Mouse (Mus musculus) neural tube, embryonic 12.5 days (tissue): ENCODE results near the gene Tbc1d4. TPM values are rescaled to one million over a fixed set of nuclear protein-coding genes. Genes with fewer than 3 reads are reported as not detected.

ENCODE experiments used
- ATAC-seq: fragments of 200-750 bp; cut with Nextera tagmentation; 2 replicates; pipeline ENCODE4 v1.8.0; 2017; ENCODE audit warnings: low read depth, mild to moderate bottlenecking, moderate TSS enrichment, moderate library complexity; ENCODE audit not compliant: low FRiP score
- H3K27ac ChIP-seq: fragments of 300-500 bp; sonication (generic); 2 replicates; pipeline ENCODE4 v1.5.1; 2016
- H3K27me3 ChIP-seq: fragments of 300-500 bp; sonication (generic); replicated peaks from 2 replicates; pipeline ENCODE4 v1.6.1; 2016; ENCODE audit warnings: mild to moderate bottlenecking
- H3K36me3 ChIP-seq: fragments of 300-500 bp; sonication (generic); 2 replicates; pipeline ENCODE4 v1.6.1; 2016; ENCODE audit warnings: mild to moderate bottlenecking
- H3K4me1 ChIP-seq: fragments of 300-500 bp; sonication (generic); 2 replicates; pipeline ENCODE4 v1.6.1; 2016
- H3K4me2 ChIP-seq: fragments of 300-500 bp; sonication (generic); replicated peaks from 2 replicates; pipeline ENCODE4 v1.6.1; 2016; ENCODE audit warnings: mild to moderate bottlenecking
- H3K4me3 ChIP-seq: fragments of 300-500 bp; sonication (generic); 2 replicates; pipeline ENCODE4 v1.5.1; 2016
- H3K9ac ChIP-seq: fragments of 300-500 bp; sonication (generic); 2 replicates; pipeline ENCODE4 v1.6.1; 2016; ENCODE audit warnings: mild to moderate bottlenecking
- H3K9me3 ChIP-seq: fragments of 300-500 bp; sonication (generic); 2 replicates; pipeline ENCODE4 v1.6.1; 2016; ENCODE audit warnings: mild to moderate bottlenecking
- WGBS: fragments of 180-500 bp; shearing (Covaris S2); methylation state at CpG from one replicate; pipeline ENCODE4 v1.1.7; 2016; 5-methylcytosine and 5-hydroxymethylcytosine counted together
- polyA plus RNA-seq: library from polyadenylated mRNA; unstranded; fragments of >200 nt; fragmentation: Nextera tagmentation; extraction: Ambion mirVana; gene quantifications from 2 replicates; pipeline ENCODE4 v1.2.1, GENCODE M21; 2016

Tbc1d4 gene
- polyA plus RNA-seq, 1 experiment from 2014 or later: 5.8 TPM

DNA sequence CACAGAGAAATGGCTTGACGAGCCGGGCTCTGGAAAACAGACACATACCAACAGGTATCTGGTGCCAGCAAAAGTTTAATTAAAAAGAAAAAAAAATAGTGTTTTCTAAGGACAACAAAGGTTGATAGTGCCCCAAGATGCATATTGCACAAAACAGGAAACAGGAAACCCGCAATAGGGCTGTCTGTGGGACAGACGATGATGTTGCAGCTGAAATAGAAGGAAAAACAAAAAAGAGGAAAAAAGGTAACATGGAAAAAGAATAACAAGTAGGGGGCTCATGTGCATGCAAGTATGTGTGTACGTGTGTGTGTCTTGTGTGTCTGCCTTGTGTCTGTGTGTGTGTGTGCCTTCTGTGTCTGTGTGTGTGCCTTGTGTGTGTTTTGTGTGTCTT lies 131.2 kb downstream of the Tbc1d4 start:
- Histone ChIP-seq H3K9me3 (no peaks in the 10 kb centered on the region), H3K4me3 (no peak overlapping the region), H3K27me3 (no peaks in the 10 kb centered on the region), H3K4me2 (no peak overlapping the region), H3K9ac (no peak overlapping the region), H3K4me1 (no peaks in the 10 kb centered on the region), H3K27ac (no peak overlapping the region), H3K36me3 (no peaks in the 10 kb centered on the region)
- 73% methylated on average over 5 of the region's 5 CpGs for WGBS
- ATAC-seq: no peak

GRCm38 (mm10) chr14:101477081-101477826 lies 131.7 kb downstream of the Tbc1d4 start:
- H3K9me3 ChIP-seq: no peaks in the 10 kb centered on the region
- H3K27ac ChIP-seq: no peak overlapping the region
- H3K4me3 ChIP-seq: no peak overlapping the region
- no peak overlapping the region for H3K4me2 ChIP-seq
- H3K4me1 ChIP-seq: no peaks in the 10 kb centered on the region
- ATAC-seq: no peak
- H3K9ac ChIP-seq: no peak overlapping the region
- no peaks in the 10 kb centered on the region for H3K36me3 ChIP-seq
- 65% methylated on average over 20 of the region's 20 CpGs for WGBS
- no peaks in the 10 kb centered on the region for H3K27me3 ChIP-seq

DNA sequence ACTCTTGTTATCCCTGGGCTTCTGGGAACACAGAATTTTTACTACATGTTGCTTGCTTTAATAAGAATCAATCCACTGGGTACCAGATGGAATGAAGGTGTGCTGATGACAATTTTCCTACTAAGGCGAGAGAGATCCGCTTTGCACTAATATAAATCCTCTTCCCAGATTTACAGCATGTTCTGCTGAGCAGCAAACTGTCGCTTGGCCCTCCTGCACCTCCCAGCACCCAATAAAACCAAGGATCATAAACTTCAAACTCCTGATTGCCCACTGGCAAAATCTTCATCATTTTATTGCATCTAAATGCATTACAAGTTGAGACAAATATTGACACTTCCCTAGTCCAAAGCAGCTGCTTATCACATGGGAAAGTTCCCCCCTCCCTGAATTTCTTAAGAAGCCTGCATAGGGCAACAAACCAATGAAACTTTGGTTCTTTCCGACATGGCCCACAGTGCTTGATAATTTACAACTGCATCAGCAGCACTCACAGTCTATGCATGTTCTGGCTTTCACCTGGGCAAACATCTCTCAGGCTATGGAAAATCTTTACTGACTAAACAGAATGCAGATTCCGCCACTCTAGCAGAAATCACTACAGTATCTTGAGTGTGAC lies 139.4 kb downstream of the Tbc1d4 start:
- no peak for ATAC-seq
- no peaks in the 10 kb centered on the region for H3K9me3 ChIP-seq
- WGBS: 64% methylated on average over 5 of the region's 5 CpGs

GRCm38 (mm10) chr14:101468143-101468542 lies 140.8 kb downstream of the Tbc1d4 start:
- no peaks in the 10 kb centered on the region for H3K9me3 ChIP-seq
- WGBS: 92% methylated on average over 4 of the region's 4 CpGs
- ATAC-seq: no peak
- no peak overlapping the region for H3K9ac ChIP-seq
- H3K36me3 ChIP-seq: no peaks in the 10 kb centered on the region
- H3K4me1 ChIP-seq: no peaks in the 10 kb centered on the region
- no peak overlapping the region for H3K4me2 ChIP-seq
- no peak overlapping the region for H3K4me3 ChIP-seq
- H3K27ac ChIP-seq: no peak overlapping the region
- H3K27me3 ChIP-seq: no peaks in the 10 kb centered on the region

More for the DNA sequence above, 139.4 kb downstream of the Tbc1d4 start:
- Histone ChIP-seq H3K27ac (no peak overlapping the region), H3K9ac (no peak overlapping the region), H3K36me3 (no peaks in the 10 kb centered on the region), H3K4me2 (no peak overlapping the region), H3K4me3 (no peak overlapping the region), H3K27me3 (no peaks in the 10 kb centered on the region), H3K4me1 (no peaks in the 10 kb centered on the region)

DNA sequence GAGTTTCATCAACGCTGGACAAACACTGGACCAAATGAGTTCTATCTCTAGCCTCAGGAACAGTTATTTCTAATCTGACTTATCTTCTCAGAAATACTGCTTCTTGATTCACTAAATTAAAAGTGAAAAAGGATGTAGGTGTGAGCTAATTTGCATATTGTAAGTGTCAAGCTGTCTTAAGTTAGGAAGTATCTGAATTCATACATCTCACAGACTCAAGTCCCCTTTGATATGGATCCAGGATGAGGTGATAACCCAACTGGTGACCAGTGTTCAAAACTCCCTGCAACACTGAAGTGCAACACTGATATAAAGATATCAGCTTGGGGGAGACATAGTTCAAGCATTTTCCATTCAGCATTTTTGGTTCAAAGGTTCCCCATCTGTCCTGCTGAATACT lies 141.5 kb downstream of the Tbc1d4 start:
- Histone ChIP-seq H3K9me3 (no peaks in the 10 kb centered on the region), H3K4me2 (no peak overlapping the region), H3K4me1 (no peaks in the 10 kb centered on the region), H3K9ac (no peak overlapping the region), H3K27me3 (no peaks in the 10 kb centered on the region), H3K36me3 (no peaks in the 10 kb centered on the region), H3K4me3 (no peak overlapping the region), H3K27ac (no peak overlapping the region)
- ATAC-seq: no peak
- WGBS: 98% methylated on average over 1 of the region's 1 CpGs

GRCm38 (mm10) chr14:101466521-101466920 lies 142.5 kb downstream of the Tbc1d4 start:
- no peak overlapping the region for H3K27ac ChIP-seq
- ATAC-seq: no peak
- no peak overlapping the region for H3K9ac ChIP-seq
- H3K4me1 ChIP-seq: no peaks in the 10 kb centered on the region
- H3K4me2 ChIP-seq: no peak overlapping the region
- no peak overlapping the region for H3K4me3 ChIP-seq
- H3K36me3 ChIP-seq: no peaks in the 10 kb centered on the region
- no peaks in the 10 kb centered on the region for H3K9me3 ChIP-seq
- WGBS: 92% methylated on average over 11 of the region's 11 CpGs
- H3K27me3 ChIP-seq: no peaks in the 10 kb centered on the region

- Histone ChIP-seq H3K4me1 (no peaks in the 10 kb centered on the region), H3K27me3 (no peaks in the 10 kb centered on the region), H3K36me3 (no peaks in the 10 kb centered on the region), H3K9me3 (no peaks in the 10 kb centered on the region), H3K27ac (no peak overlapping the region), H3K4me2 (no peak overlapping the region), H3K4me3 (no peak overlapping the region), H3K9ac (no peak overlapping the region)
- WGBS: 93% methylated on average over 3 of the region's 3 CpGs
- ATAC-seq: no peak
Measured at GRCm38 (mm10) chr14:101465893-101466292, 143.1 kb downstream of the Tbc1d4 start.

GRCm38 (mm10) chr14:101460768-101461167 lies 148.2 kb downstream of the Tbc1d4 start:
- Histone ChIP-seq H3K27me3 (no peaks in the 10 kb centered on the region), H3K36me3 (no peaks in the 10 kb centered on the region), H3K9me3 (no peaks in the 10 kb centered on the region), H3K4me2 (no peak overlapping the region), H3K27ac (no peak overlapping the region), H3K4me3 (no peak overlapping the region), H3K4me1 (no peaks in the 10 kb centered on the region), H3K9ac (no peak overlapping the region)
- ATAC-seq: 0 out of 2 replicates have a peak, but pooled peaks have one; percentile 29
- WGBS: 25% methylated on average over 6 of the region's 6 CpGs

- Histone ChIP-seq H3K4me2 (no peak overlapping the region), H3K4me1 (no peaks in the 10 kb centered on the region), H3K4me3 (no peak overlapping the region), H3K27ac (no peak overlapping the region), H3K9me3 (no peaks in the 10 kb centered on the region), H3K36me3 (no peaks in the 10 kb centered on the region), H3K27me3 (no peaks in the 10 kb centered on the region), H3K9ac (no peak overlapping the region)
- 86% methylated on average over 6 of the region's 6 CpGs for WGBS
- ATAC-seq: no peak
Measured at GRCm38 (mm10) chr14:101452915-101453314, 156.1 kb downstream of the Tbc1d4 start.

DNA sequence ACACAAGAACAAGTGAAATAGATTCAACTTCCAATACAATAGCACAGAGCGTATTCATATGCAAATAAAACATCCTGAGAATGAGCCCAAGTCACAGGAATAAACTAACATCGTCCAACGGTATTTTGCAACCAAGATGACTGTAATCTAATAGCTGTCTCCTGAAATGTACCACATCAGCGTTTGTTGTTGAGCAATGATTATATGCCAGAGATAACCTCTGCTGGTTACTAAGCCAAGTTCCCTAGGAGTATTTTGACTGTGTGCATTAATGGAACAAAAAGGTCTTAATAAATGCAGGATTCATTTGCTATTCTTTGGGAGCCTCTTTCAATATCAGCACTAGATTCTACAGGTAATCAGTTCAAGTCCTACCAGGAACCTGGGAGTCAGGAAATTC lies 161.1 kb downstream of the Tbc1d4 start:
- H3K9me3 ChIP-seq: no peaks in the 10 kb centered on the region
- H3K9ac ChIP-seq: no peak overlapping the region
- H3K27ac ChIP-seq: no peak overlapping the region
- 85% methylated on average over 4 of the region's 4 CpGs for WGBS
- no peak for ATAC-seq
- no peaks in the 10 kb centered on the region for H3K27me3 ChIP-seq
- no peaks in the 10 kb centered on the region for H3K36me3 ChIP-seq
- H3K4me3 ChIP-seq: no peak overlapping the region
- H3K4me1 ChIP-seq: no peaks in the 10 kb centered on the region
- H3K4me2 ChIP-seq: no peak overlapping the region

GRCm38 (mm10) chr14:101445205-101445604 lies 163.8 kb downstream of the Tbc1d4 start:
- Histone ChIP-seq H3K4me1 (no peaks in the 10 kb centered on the region), H3K4me3 (no peak overlapping the region), H3K4me2 (no peak overlapping the region), H3K9ac (no peak overlapping the region), H3K9me3 (no peaks in the 10 kb centered on the region), H3K27me3 (no peaks in the 10 kb centered on the region), H3K27ac (no peak overlapping the region), H3K36me3 (no peaks in the 10 kb centered on the region)
- 55% methylated on average over 5 of the region's 5 CpGs for WGBS
- ATAC-seq: no peak

DNA sequence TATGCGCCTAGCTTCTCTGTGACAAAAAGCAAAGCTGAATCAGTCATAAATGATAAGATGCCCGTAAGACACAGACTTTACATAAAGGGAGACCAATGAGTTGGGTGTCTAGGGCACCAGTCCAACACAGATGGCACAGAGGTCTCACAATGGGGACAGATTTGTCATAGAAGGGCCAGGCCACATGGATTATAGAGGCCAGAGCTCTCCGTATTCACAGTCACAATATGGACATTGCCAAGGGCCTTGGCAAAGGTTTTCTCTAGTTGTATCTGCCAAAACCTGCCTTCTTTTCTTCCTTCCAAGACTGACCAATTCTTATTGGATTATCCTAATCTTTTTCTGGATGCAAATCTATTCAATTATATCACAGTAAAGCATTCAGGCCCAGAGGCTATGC lies 171.1 kb downstream of the Tbc1d4 start:
- H3K27me3 ChIP-seq: no peaks in the 10 kb centered on the region
- H3K9me3 ChIP-seq: no peaks in the 10 kb centered on the region
- H3K4me3 ChIP-seq: no peak overlapping the region
- 95% methylated on average over 3 of the region's 3 CpGs for WGBS
- H3K9ac ChIP-seq: no peak overlapping the region
- no peaks in the 10 kb centered on the region for H3K4me1 ChIP-seq
- H3K4me2 ChIP-seq: no peak overlapping the region
- H3K36me3 ChIP-seq: no peaks in the 10 kb centered on the region
- ATAC-seq: no peak
- H3K27ac ChIP-seq: no peak overlapping the region

DNA sequence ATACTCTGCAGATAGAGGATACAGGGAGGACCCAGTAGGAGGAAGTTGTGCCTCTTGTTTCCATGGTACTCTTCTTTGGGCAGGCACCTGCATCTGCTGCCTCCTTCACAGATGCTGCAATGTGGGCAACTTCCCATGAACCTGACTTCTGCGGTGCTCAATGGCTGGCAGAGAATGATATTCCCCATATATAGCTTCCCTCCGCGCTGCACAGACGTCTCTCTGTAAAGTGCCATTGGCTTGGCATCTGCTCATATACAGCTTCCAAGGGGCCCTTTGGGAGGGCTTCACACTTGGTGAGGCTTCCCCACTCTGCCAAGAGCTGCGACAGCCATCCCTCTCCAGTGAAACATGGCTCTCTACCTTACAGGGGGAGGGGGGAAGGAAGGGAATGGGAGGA lies 178.5 kb downstream of the Tbc1d4 start:
- ATAC-seq: no peak
- no peak overlapping the region for H3K4me3 ChIP-seq
- no peaks in the 10 kb centered on the region for H3K9me3 ChIP-seq
- H3K27me3 ChIP-seq: no peaks in the 10 kb centered on the region
- no peak overlapping the region for H3K27ac ChIP-seq
- 89% methylated on average over 5 of the region's 5 CpGs for WGBS
- no peak overlapping the region for H3K4me2 ChIP-seq
- no peak overlapping the region for H3K9ac ChIP-seq
- H3K4me1 ChIP-seq: no peaks in the 10 kb centered on the region
- H3K36me3 ChIP-seq: no peaks in the 10 kb centered on the region
